Mouse (Mus musculus): ENCODE measurements around the gene Lrrc25. TPM values are rescaled to one million over a fixed set of nuclear protein-coding genes. Genes with fewer than 3 reads are reported as not detected.

Gene Lrrc25
- polyA plus RNA-seq, 1 experiment, result 1.4 TPM

DNA sequence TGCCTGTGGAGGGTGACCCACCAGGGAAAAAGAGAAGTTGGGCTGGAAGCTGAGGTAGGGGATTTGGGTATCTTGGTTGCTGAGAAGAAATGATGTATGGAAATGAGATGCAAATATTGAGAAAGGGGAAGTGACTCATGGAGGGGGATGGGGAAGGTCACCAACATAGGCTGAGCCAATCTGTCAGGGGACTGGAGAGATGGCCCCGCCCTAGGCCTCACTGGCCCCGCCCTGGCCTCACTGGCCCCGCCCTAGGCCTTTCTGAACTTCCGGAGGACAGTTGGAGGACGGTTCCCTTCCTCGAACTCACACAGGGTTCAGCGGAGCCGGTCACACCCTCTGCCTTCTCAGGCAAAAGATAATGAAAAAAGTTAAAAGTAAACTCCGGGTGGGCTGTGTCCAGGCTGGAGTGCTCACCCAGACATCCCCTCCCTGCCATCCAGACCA lies 3.0 kb downstream of the Lrrc25 start:
- Histone ChIP-seq H3K4me3 (ENCODE audit: control insufficient read depth, low read depth, low read length) (peak overlapping the region; percentile 68), H3K36me3 (ENCODE audit: control insufficient read depth, insufficient read depth, low read length) (no peaks in the 10 kb centered on the region), H3K27ac (ENCODE audit: control insufficient read depth, insufficient read depth, low read depth, low read length) (peak overlapping the region; percentile 91), H3K4me1 (ENCODE audit: control insufficient read depth, insufficient read depth, low read length) (peaks cover 28% of the 10 kb centered on the region), H3K27me3 (ENCODE audit: control insufficient read depth, insufficient read depth, low read length) (no peaks in the 10 kb centered on the region)
- peak; percentile 85 for TF ChIP-seq POLR2A (IDR thresholded peaks at IDR 0.05; ENCODE audit: control insufficient read depth, low read depth, low read length)
- no peak for TF ChIP-seq CTCF (IDR thresholded peaks at IDR 0.05; ENCODE audit: control insufficient read depth, insufficient read depth, insufficient replicate concordance, low read depth, low read length)

DNA sequence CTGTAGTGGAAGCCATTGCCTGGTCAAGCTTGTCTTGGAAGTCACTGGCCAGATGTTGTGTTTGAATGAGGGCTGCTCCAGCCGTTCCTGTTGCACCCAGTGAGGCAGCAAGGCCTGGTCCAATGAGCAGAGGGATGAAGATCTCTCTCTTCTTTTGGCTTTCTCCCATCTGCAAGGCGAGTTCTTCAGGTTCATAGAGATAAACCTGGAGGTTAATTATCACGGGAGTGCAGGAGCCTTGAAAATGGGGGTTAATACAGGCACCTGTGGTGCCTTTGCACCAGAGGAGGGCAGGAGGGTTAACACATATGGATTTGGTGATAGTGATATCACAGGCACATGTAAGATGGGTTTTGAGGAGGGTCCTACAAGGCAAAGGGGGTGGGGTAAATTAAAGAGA lies 6.3 kb downstream of the Lrrc25 start:
- Histone ChIP-seq H3K27me3 (ENCODE audit: control insufficient read depth, insufficient read depth, low read length) (no peaks in the 10 kb centered on the region), H3K36me3 (ENCODE audit: control insufficient read depth, insufficient read depth, low read length) (no peaks in the 10 kb centered on the region), H3K4me3 (ENCODE audit: control insufficient read depth, low read depth, low read length) (no peak overlapping the region), H3K4me1 (ENCODE audit: control insufficient read depth, insufficient read depth, low read length) (peaks cover 28% of the 10 kb centered on the region), H3K27ac (ENCODE audit: control insufficient read depth, insufficient read depth, low read depth, low read length) (no peak overlapping the region)
- TF ChIP-seq POLR2A (IDR thresholded peaks at IDR 0.05; ENCODE audit: control insufficient read depth, low read depth, low read length) (no peak), CTCF (IDR thresholded peaks at IDR 0.05; ENCODE audit: control insufficient read depth, insufficient read depth, insufficient replicate concordance, low read depth, low read length) (no peak)

DNA sequence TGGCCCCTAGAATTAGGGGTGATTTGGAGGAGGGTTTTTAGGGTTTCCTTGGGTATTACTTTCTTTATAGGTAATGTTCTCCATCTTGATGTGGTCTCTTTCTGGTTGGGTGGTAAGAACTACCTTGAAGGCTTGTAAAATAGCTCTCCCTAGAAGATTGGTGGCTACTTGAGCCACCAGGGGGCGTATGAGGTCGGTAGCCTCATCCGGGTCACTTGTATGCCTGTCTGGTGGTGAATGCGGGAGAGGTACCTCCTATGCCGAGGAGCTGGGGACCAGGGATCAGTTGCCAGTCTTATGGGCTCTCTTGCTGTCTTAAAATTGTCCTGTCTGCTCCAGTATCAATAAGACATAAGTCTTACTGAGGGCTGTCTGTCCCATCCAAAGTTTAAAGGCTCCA lies 9.1 kb downstream of the Lrrc25 start:
- no peak for TF ChIP-seq POLR2A (IDR thresholded peaks at IDR 0.05; ENCODE audit: control insufficient read depth, low read depth, low read length)
- TF ChIP-seq CTCF (IDR thresholded peaks at IDR 0.05; ENCODE audit: control insufficient read depth, insufficient read depth, insufficient replicate concordance, low read depth, low read length), result peak; percentile 46; the same call in 1 of the 2 replicates
- no peak overlapping the region for H3K27ac ChIP-seq (ENCODE audit: control insufficient read depth, insufficient read depth, low read depth, low read length)
- H3K4me1 ChIP-seq (ENCODE audit: control insufficient read depth, insufficient read depth, low read length), result peaks cover 16% of the 10 kb centered on the region
- H3K36me3 ChIP-seq (ENCODE audit: control insufficient read depth, insufficient read depth, low read length), result no peaks in the 10 kb centered on the region
- H3K27me3 ChIP-seq (ENCODE audit: control insufficient read depth, insufficient read depth, low read length), result no peaks in the 10 kb centered on the region
- no peak overlapping the region for H3K4me3 ChIP-seq (ENCODE audit: control insufficient read depth, low read depth, low read length)

DNA sequence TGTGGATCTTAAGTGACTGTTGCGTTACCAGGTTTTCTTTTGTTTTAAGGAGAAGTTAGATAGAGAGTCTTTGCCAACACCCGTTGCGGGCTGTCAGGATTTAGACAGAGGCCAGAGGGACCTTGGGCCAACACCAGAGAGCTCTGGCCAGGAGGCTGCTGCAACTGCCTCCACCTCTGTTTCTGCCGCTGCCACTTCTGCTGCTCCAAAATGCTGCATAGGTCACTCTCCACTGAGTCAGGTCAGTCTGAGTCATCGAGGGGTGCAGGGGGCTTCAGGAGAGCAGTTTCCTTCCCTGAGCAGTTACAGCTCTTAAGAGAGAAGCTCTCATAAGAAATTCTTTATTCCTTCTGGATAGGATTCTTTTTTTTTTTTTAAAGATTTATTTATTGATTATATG lies 11.1 kb downstream of the Lrrc25 start:
- no peak for TF ChIP-seq CTCF (IDR thresholded peaks at IDR 0.05; ENCODE audit: control insufficient read depth, insufficient read depth, insufficient replicate concordance, low read depth, low read length)
- no peak for TF ChIP-seq POLR2A (IDR thresholded peaks at IDR 0.05; ENCODE audit: control insufficient read depth, low read depth, low read length)
- Histone ChIP-seq H3K4me3 (ENCODE audit: control insufficient read depth, low read depth, low read length) (no peak overlapping the region), H3K4me1 (ENCODE audit: control insufficient read depth, insufficient read depth, low read length) (peaks cover 15% of the 10 kb centered on the region), H3K36me3 (ENCODE audit: control insufficient read depth, insufficient read depth, low read length) (no peaks in the 10 kb centered on the region), H3K27ac (ENCODE audit: control insufficient read depth, insufficient read depth, low read depth, low read length) (no peak overlapping the region), H3K27me3 (ENCODE audit: control insufficient read depth, insufficient read depth, low read length) (no peaks in the 10 kb centered on the region)

GRCm38 (mm10) chr8:70628986-70629490 lies 13.1 kb downstream of the Lrrc25 start:
- H3K27ac ChIP-seq (ENCODE audit: control insufficient read depth, insufficient read depth, low read depth, low read length), result no peak overlapping the region
- H3K4me3 ChIP-seq (ENCODE audit: control insufficient read depth, low read depth, low read length), result no peak overlapping the region
- H3K36me3 ChIP-seq (ENCODE audit: control insufficient read depth, insufficient read depth, low read length), result no peaks in the 10 kb centered on the region
- H3K27me3 ChIP-seq (ENCODE audit: control insufficient read depth, insufficient read depth, low read length), result no peaks in the 10 kb centered on the region
- H3K4me1 ChIP-seq (ENCODE audit: control insufficient read depth, insufficient read depth, low read length), result peaks cover 15% of the 10 kb centered on the region
- TF ChIP-seq CTCF (IDR thresholded peaks at IDR 0.05; ENCODE audit: control insufficient read depth, insufficient read depth, insufficient replicate concordance, low read depth, low read length) (no peak), POLR2A (IDR thresholded peaks at IDR 0.05; ENCODE audit: control insufficient read depth, low read depth, low read length) (no peak)

GRCm38 (mm10) chr8:70629574-70630531 lies 13.9 kb downstream of the Lrrc25 start:
- TF ChIP-seq CTCF (IDR thresholded peaks at IDR 0.05; ENCODE audit: control insufficient read depth, insufficient read depth, insufficient replicate concordance, low read depth, low read length), result peak; percentile 100
- TF ChIP-seq POLR2A (IDR thresholded peaks at IDR 0.05; ENCODE audit: control insufficient read depth, low read depth, low read length), result peak; percentile 52; the same call in 1 of the 2 replicates
- Histone ChIP-seq H3K4me3 (ENCODE audit: control insufficient read depth, low read depth, low read length) (peak overlapping the region; percentile 91), H3K27me3 (ENCODE audit: control insufficient read depth, insufficient read depth, low read length) (no peaks in the 10 kb centered on the region), H3K27ac (ENCODE audit: control insufficient read depth, insufficient read depth, low read depth, low read length) (peak overlapping the region; percentile 84), H3K36me3 (ENCODE audit: control insufficient read depth, insufficient read depth, low read length) (no peaks in the 10 kb centered on the region), H3K4me1 (ENCODE audit: control insufficient read depth, insufficient read depth, low read length) (peaks cover 18% of the 10 kb centered on the region)

Measured in testis, adult 2 months (tissue).